Mouse (Mus musculus) CH12.LX (cell line): Measurements from ENCODE around the gene Ptgir. TPM values are rescaled to one million over a fixed set of nuclear protein-coding genes. Genes with fewer than 3 reads are reported as not detected.

Experiments
- DNase-seq: peaks from one replicate; pipeline ENCODE4 v3.0.0-alpha.2; 2013; ENCODE audit errors: extremely low read depth
- H3K27ac ChIP-seq: 2 replicates; pipeline ENCODE4 v1.5.1; 2012; ENCODE audit warnings: low read depth, mild to moderate bottlenecking, control low read depth, moderate library complexity; ENCODE audit not compliant: insufficient read depth
- H3K27me3 ChIP-seq: replicated peaks from 2 replicates; pipeline ENCODE3; 2012; ENCODE audit warnings: inconsistent platforms
- H3K36me3 ChIP-seq, 2 experiments: replicated peaks in 1 of 2; 2 replicates each; pipeline versions ENCODE3 to v1.6.1; 2012; ENCODE audit warnings: inconsistent platforms in 1 of 2, low read length in 1 of 2, mild to moderate bottlenecking in 1 of 2, mixed read lengths in 1 of 2, moderate library complexity in 1 of 2; ENCODE audit not compliant: control insufficient read depth in 1 of 2, insufficient read depth in 1 of 2
- H3K4me1 ChIP-seq, 2 experiments: 2 replicates each; pipeline ENCODE4 v1.6.1; 2012; ENCODE audit warnings: inconsistent platforms in 1 of 2, moderate library complexity in 1 of 2; ENCODE audit not compliant: insufficient read depth in 2 of 2, control insufficient read depth in 1 of 2
- H3K4me2 ChIP-seq: 2 replicates; pipeline ENCODE4 v1.6.1; 2012; ENCODE audit warnings: low read depth, mild to moderate bottlenecking, control low read depth; ENCODE audit not compliant: poor library complexity, insufficient read depth, severe bottlenecking
- H3K4me3 ChIP-seq, 3 experiments: fragments of 150-350 bp in 1 of 3; sonication (generic) in 1 of 3; replicated peaks in 1 of 3; 2 replicates each; pipeline versions ENCODE3 to v1.5.1; 2011 to 2012; ENCODE audit warnings: low read depth in 2 of 3, low read length in 2 of 3, mild to moderate bottlenecking in 2 of 3, moderate library complexity in 2 of 3, control low read depth in 1 of 3, improper control_type of control experiment in 1 of 3, inconsistent platforms in 1 of 3, mixed read lengths in 1 of 3; ENCODE audit not compliant: poor library complexity in 1 of 3
- H3K79me2 ChIP-seq: replicated peaks from 2 replicates; pipeline ENCODE4 v1.6.1; 2012; ENCODE audit warnings: mild to moderate bottlenecking, moderate library complexity; ENCODE audit not compliant: control insufficient read depth, poor library complexity, insufficient read depth, severe bottlenecking; ENCODE audit errors: extremely low read depth
- H3K9ac ChIP-seq: 2 replicates; pipeline ENCODE4 v1.6.1; 2012; ENCODE audit warnings: low read depth, mild to moderate bottlenecking, control low read depth, moderate library complexity; ENCODE audit not compliant: insufficient read depth
- H3K9me3 ChIP-seq: replicated peaks from 2 replicates; pipeline ENCODE3; 2012; ENCODE audit warnings: low read length, inconsistent platforms, mixed read lengths
- UBTF ChIP-seq: IDR thresholded peaks from 2 replicates; pipeline ENCODE4 v1.6.1; 2012; ENCODE audit warnings: low read depth, mild to moderate bottlenecking, inconsistent platforms, low read length, improper control_type of control experiment, moderate library complexity
- dilution Hi-C: fragments of 300-500 bp; cut with MboI; formaldehyde crosslinking; loops from 2 replicates; pipeline ENCODE4 v1.14.3; 2020; ENCODE audit warnings: low sequenced_read_pairs; ENCODE audit not compliant: extremely low pct_unique_long_range_greater_than_20kb, extremely low pct_ligation_motif_present
- in situ Hi-C: fragments of 300-500 bp; cut with MboI; formaldehyde crosslinking; loops from 3 replicates; pipeline ENCODE4 v1.14.3; 2019; ENCODE audit warnings: low sequenced_read_pairs, low pct_ligation_motif_present, low pct_unique_long_range_greater_than_20kb, mixed read lengths
- polyA plus RNA-seq: library from polyadenylated mRNA; unstranded; fragments of >175 nt; gene quantifications from 2 replicates; pipeline ENCODE4 v1.2.1, GENCODE M21; 2012; ENCODE audit warnings: low read depth; ENCODE audit not compliant: insufficient read length
- total RNA-seq, 2 experiments: library from RNA; depleted of rRNA; stranded (reverse); fragments of 300-350 nt in 1 of 2; fragments of >200 nt in 1 of 2; gene quantifications; 2 replicates each; pipeline ENCODE4 v1.2.3; 2012 to 2014

The Ptgir gene
- total and polyA plus RNA-seq, 3 experiments, result 3.8 to 31.1 (median 7.0) TPM

DNA sequence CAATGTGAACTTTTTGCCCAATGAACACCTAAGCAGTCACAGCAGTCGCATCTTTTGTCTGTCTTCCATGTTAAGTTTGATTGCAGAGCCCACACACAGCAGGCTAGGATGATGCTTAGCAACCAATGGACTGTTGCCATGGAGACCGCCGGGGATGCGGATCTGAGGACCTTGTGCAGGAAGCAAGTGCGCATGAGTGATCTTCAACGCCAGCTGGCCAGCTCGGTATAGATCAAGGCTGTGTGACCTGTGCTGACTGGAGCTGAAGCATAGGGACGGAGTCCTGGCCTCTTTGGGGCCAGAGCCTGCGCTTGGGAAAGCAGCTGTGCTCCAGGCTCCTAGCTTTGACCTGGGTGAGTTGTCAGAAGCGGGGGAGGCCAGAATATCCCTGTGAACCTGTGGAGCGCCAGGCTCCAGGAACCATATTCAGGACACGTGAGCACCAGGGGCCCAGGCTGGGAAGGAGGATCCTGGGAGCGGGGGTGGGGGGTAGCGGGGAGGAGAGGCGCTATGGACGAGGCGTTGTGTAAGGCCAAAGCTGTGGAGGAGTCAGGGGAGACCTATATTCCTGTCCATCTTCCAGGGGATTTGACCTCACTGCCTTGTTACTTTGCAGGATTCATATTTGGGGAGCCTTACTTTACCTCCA, 53.4 kb downstream of the Ptgir start, which contains the start of gene Pnmal1:
Gene Pnmal1, plus strand, starts transcription at position 141 of the 649 bp plus-strand sequence.
- H3K36me3 ChIP-seq, result no peaks in the 10 kb centered on the region
- in situ Hi-C loops (no loop called here), dilution Hi-C loops (no loop called here)
- no peak within 1 kb of the TSS for H3K4me2 ChIP-seq
- H3K9me3 ChIP-seq, result no peaks in the 10 kb centered on the region
- peaks cover 2% of the 10 kb centered on the region for H3K27me3 ChIP-seq
- no peak within 1 kb of the TSS for H3K4me3 ChIP-seq
- no peak within 1 kb of the TSS for H3K27ac ChIP-seq
- H3K4me1 ChIP-seq, result peaks cover 0 to 7% of the 10 kb centered on the region in 2 experiments; a peak in 2 of 4 replicates
- H3K79me2 ChIP-seq, result no peaks in the 10 kb centered on the region
- H3K9ac ChIP-seq, result no peak within 1 kb of the TSS
- DNase-seq, result no peak
- TF ChIP-seq UBTF, result no peak

Other genes with a start within 250 kb of the Ptgir start
- gene Ceacam15, start 230.8 kb upstream of the Ptgir start, total RNA-seq (2012; rRNA removed), result not detected in 2 replicates
- gene Ceacam15, start 230.8 kb upstream of the Ptgir start, total RNA-seq (2014; rRNA removed), result not detected in 2 replicates
- gene Ceacam15, start 230.8 kb upstream of the Ptgir start, polyA plus RNA-seq, result not detected in 2 replicates
- gene Ceacam9, start 184.6 kb upstream of the Ptgir start, total RNA-seq (2012; rRNA removed), result not detected in 2 replicates
- gene Ceacam9, start 184.6 kb upstream of the Ptgir start, total RNA-seq (2014; rRNA removed), result not detected in 2 replicates
- 0.21 TPM in 1 of 2 replicates, not detected in the other for gene Ceacam9, start 184.6 kb upstream of the Ptgir start, polyA plus RNA-seq
- 232 and 234 TPM in 2 replicates for gene Ap2s1, start 168.1 kb upstream of the Ptgir start, total RNA-seq (2012; rRNA removed)
- gene Ap2s1, start 168.1 kb upstream of the Ptgir start, total RNA-seq (2014; rRNA removed), result 202 and 213 TPM in 2 replicates
- 167 and 180 TPM in 2 replicates for gene Ap2s1, start 168.1 kb upstream of the Ptgir start, polyA plus RNA-seq
- gene Slc1a5, start 125.2 kb upstream of the Ptgir start, total RNA-seq (2012; rRNA removed), result 147 and 174 TPM in 2 replicates
- 115 TPM in 2 replicates for gene Slc1a5, start 125.2 kb upstream of the Ptgir start, total RNA-seq (2014; rRNA removed)
- 191 and 245 TPM in 2 replicates for gene Slc1a5, start 125.2 kb upstream of the Ptgir start, polyA plus RNA-seq
- 57.4 and 63.5 TPM in 2 replicates for gene Strn4, start 90.6 kb upstream of the Ptgir start, total RNA-seq (2012; rRNA removed)
- 41.7 and 46.0 TPM in 2 replicates for gene Strn4, start 90.6 kb upstream of the Ptgir start, total RNA-seq (2014; rRNA removed)
- 69.7 and 74.5 TPM in 2 replicates for gene Strn4, start 90.6 kb upstream of the Ptgir start, polyA plus RNA-seq
- 19.6 and 20.3 TPM in 2 replicates for gene Fkrp, start 89.8 kb upstream of the Ptgir start, total RNA-seq (2012; rRNA removed)
- gene Fkrp, start 89.8 kb upstream of the Ptgir start, total RNA-seq (2014; rRNA removed), result 13.0 and 16.5 TPM in 2 replicates
- 19.6 and 23.4 TPM in 2 replicates for gene Fkrp, start 89.8 kb upstream of the Ptgir start, polyA plus RNA-seq
- gene Prkd2, start 63.6 kb upstream of the Ptgir start, total RNA-seq (2012; rRNA removed), result 18.0 and 18.7 TPM in 2 replicates
- gene Prkd2, start 63.6 kb upstream of the Ptgir start, total RNA-seq (2014; rRNA removed), result 8.6 and 9.8 TPM in 2 replicates
- gene Prkd2, start 63.6 kb upstream of the Ptgir start, polyA plus RNA-seq, result 32.2 and 39.0 TPM in 2 replicates
- 2.9 and 3.5 TPM in 2 replicates for gene Dact3, start 31.2 kb upstream of the Ptgir start, total RNA-seq (2012; rRNA removed)
- gene Dact3, start 31.2 kb upstream of the Ptgir start, total RNA-seq (2014; rRNA removed), result 4.0 and 5.1 TPM in 2 replicates
- gene Dact3, start 31.2 kb upstream of the Ptgir start, polyA plus RNA-seq, result 9.2 and 12.0 TPM in 2 replicates
- 0.25 TPM in 1 of 2 replicates, not detected in the other for gene Gng8, start 14.7 kb upstream of the Ptgir start, total RNA-seq (2012; rRNA removed)
- gene Gng8, start 14.7 kb upstream of the Ptgir start, total RNA-seq (2014; rRNA removed), result not detected in 2 replicates
- 2.4 and 2.5 TPM in 2 replicates for gene Gng8, start 14.7 kb upstream of the Ptgir start, polyA plus RNA-seq
- gene Calm3, start 17.6 kb downstream of the Ptgir start, total RNA-seq (2012; rRNA removed), result 312 and 326 TPM in 2 replicates
- 277 and 294 TPM in 2 replicates for gene Calm3, start 17.6 kb downstream of the Ptgir start, total RNA-seq (2014; rRNA removed)
- gene Calm3, start 17.6 kb downstream of the Ptgir start, polyA plus RNA-seq, result 623 and 775 TPM in 2 replicates
- gene Pnmal2, start 38.2 kb downstream of the Ptgir start, total RNA-seq (2012; rRNA removed), result 0.21 and 0.38 TPM in 2 replicates
- not detected in 2 replicates for gene Pnmal2, start 38.2 kb downstream of the Ptgir start, total RNA-seq (2014; rRNA removed)
- gene Pnmal2, start 38.2 kb downstream of the Ptgir start, polyA plus RNA-seq, result 0.09 TPM in 1 of 2 replicates, not detected in the other
- gene Pnmal1, start 53.2 kb downstream of the Ptgir start, total RNA-seq (2012; rRNA removed), result 0.13 TPM in 2 replicates
- not detected in 2 replicates for gene Pnmal1, start 53.2 kb downstream of the Ptgir start, total RNA-seq (2014; rRNA removed)
- gene Pnmal1, start 53.2 kb downstream of the Ptgir start, polyA plus RNA-seq, result 0.07 and 0.08 TPM in 2 replicates
- 0.25 and 0.47 TPM in 2 replicates for gene Gm42372, start 76.6 kb downstream of the Ptgir start, total RNA-seq (2012; rRNA removed)
- gene Gm42372, start 76.6 kb downstream of the Ptgir start, total RNA-seq (2014; rRNA removed), result 0.15 and 0.16 TPM in 2 replicates
- gene Gm42372, start 76.6 kb downstream of the Ptgir start, polyA plus RNA-seq, result 0.61 and 0.90 TPM in 2 replicates
- gene Ccdc8, start 86.2 kb downstream of the Ptgir start, total RNA-seq (2012; rRNA removed), result 0.04 TPM in 1 of 2 replicates, not detected in the other
- gene Ccdc8, start 86.2 kb downstream of the Ptgir start, total RNA-seq (2014; rRNA removed), result not detected in 2 replicates
- 0.14 and 0.16 TPM in 2 replicates for gene Ccdc8, start 86.2 kb downstream of the Ptgir start, polyA plus RNA-seq
- gene Ppp5c, start 121.4 kb downstream of the Ptgir start, total RNA-seq (2012; rRNA removed), result 128 and 130 TPM in 2 replicates
- 117 and 125 TPM in 2 replicates for gene Ppp5c, start 121.4 kb downstream of the Ptgir start, total RNA-seq (2014; rRNA removed)
- gene Ppp5c, start 121.4 kb downstream of the Ptgir start, polyA plus RNA-seq, result 223 and 249 TPM in 2 replicates
- gene Hif3a, start 155.9 kb downstream of the Ptgir start, total RNA-seq (2012; rRNA removed), result under 0.01 and 0.08 TPM in 2 replicates
- 0.03 and 0.05 TPM in 2 replicates for gene Hif3a, start 155.9 kb downstream of the Ptgir start, total RNA-seq (2014; rRNA removed)
- 0.49 and 0.52 TPM in 2 replicates for gene Hif3a, start 155.9 kb downstream of the Ptgir start, polyA plus RNA-seq
- not detected in 2 replicates for gene Psg16, start 167.6 kb downstream of the Ptgir start, total RNA-seq (2012; rRNA removed)
- not detected in 2 replicates for gene Psg16, start 167.6 kb downstream of the Ptgir start, total RNA-seq (2014; rRNA removed)
- gene Psg16, start 167.6 kb downstream of the Ptgir start, polyA plus RNA-seq, result 0.27 TPM in 2 replicates
- not detected in 2 replicates for gene Ceacam3, start 243.8 kb downstream of the Ptgir start, total RNA-seq (2012; rRNA removed)
- gene Ceacam3, start 243.8 kb downstream of the Ptgir start, total RNA-seq (2014; rRNA removed), result not detected in 2 replicates
- not detected in 2 replicates for gene Ceacam3, start 243.8 kb downstream of the Ptgir start, polyA plus RNA-seq